Mouse (Mus musculus) erythroblast, embryonic 14.5 days (primary cell): Measurements from ENCODE around the gene Icam5.

Source experiments
- GATA1 ChIP-seq: IDR thresholded peaks from 2 replicates; pipeline ENCODE4 v1.6.1; 2012; ENCODE audit warnings: low read length, inconsistent platforms, mixed read lengths
- TAL1 ChIP-seq: IDR thresholded peaks from 3 replicates; pipeline ENCODE4 v1.6.1; 2012; ENCODE audit warnings: low read length, inconsistent platforms, mixed read lengths

- TF ChIP-seq TAL1 (no peak), GATA1 (no peak)
Observed at GRCm38 (mm10) chr9:21062928-21063327, 31.1 kb downstream of the Icam5 start.
